Mouse (Mus musculus) right cerebral cortex, postnatal 36 days (tissue): ENCODE data around the gene Ak4.
"Not testable (repeated sequence)": the region's sequence is repeated elsewhere in the genome, so short reads cannot be mapped to it uniquely, and the experiment has no call there.

ENCODE experiments used
- DNase-seq, 2 experiments: peaks; one replicate each; pipeline ENCODE4 v3.0.0; 2022; ENCODE audit warnings: low spot score in 2 of 2, mixed read lengths in 1 of 2

Gene Ak4

DNA sequence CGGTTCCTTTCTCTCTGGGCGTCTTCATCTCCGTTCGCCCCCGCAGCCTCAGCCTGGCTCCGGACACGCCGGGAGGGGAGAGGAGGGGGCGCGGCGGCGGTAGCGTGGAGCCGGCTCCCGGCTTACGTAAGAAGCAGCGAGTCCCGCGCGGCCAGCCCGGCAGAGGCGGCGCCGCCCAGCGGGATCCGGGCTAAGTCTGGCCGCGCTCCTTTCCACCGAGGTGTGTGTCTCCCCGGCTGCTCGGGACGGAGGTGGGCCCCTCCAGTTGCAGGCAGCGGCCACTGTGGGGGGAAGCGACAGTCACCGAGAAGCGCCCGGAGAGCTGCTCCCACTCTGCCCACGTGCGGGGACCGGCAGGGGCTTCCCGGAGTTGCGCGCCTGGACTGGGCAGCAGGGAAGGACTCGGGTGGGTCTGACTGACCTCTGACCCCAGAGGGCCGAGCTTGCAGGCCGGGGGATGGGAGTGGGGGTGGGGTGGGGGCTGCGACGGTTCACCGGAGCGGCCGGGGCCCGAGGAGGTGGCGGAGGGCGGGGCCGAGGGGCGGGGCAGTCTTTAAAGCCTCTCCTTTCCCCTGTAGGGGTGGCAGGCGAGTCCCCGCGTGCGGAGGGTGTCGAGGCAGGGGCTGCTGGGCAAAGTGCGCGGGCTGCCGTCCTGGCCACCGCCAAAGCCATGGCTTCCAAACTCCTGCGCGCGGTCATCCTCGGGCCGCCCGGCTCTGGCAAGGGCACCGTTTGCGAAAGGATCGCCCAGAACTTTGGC lies at the start of gene Ak4:
Ak4 (plus strand) TSS at position 127 of the 760 bp plus-strand sequence.
- peak; percentile 54 to 59 for DNase-seq

DNA sequence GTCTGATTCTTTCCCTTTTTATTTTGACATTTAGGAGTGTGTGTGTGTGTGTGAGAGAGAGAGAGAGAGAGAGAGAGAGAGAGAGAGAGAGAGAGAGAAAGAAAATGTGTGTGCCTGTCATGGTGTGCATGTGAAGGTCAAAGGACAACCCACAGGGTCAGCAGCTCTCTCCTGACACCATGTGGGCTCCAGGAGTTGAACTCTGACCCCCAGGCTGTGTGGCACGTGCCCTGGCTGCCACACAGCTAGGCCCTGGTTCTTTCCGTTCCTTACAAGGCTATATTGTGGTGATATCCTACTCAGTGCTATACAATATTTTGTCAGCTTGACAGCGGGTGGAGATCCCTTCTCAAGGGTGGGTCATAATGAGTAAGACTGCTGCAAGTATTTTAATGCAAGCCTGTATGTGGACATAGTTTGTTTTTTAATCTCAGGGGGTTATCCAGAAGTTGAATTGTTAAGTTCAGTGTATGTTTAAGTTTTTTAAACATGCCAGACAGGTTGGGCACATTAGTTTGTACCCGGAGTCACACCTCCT lies 49.3 kb upstream of the Ak4 start:
- DNase-seq, result no peak

DNA sequence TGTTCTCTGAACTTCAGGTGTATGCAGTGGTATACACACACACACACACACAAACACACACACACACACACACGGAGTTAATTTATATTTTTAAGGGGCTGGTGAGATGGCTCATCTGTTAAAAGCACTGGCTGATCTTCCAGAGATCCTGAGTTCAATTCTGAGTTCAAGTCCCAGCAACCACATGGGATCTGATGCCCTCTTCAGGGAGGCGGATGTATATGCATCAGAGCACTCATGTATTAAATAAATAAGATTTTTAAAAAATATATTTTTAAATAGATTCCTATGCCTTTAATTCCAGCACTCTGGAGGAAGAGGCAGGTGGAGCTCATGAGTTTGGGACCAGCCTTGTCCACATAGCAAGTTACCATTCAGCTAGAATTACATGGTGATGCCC lies 46.8 kb upstream of the Ak4 start:
- DNase-seq, result no peak

DNA sequence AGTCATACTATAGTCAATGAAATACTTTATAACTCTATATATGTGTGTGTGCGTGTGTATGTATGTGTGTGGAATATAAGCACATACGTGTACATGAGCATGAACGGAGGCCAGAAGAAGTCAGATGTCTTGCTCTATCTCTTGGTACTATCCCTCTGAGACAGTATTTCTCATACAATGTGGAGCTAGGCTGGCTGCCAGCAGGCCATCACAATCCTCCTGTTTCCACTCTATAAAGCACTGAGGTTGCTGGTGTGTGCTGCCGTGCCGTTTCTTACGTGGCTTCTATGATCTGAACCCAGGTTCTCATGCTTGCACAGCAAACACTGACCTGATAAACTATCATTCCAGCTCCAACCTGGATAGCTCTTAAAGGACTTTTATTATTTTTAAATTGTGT lies 46.3 kb upstream of the Ak4 start:
- DNase-seq, result no peak

DNA sequence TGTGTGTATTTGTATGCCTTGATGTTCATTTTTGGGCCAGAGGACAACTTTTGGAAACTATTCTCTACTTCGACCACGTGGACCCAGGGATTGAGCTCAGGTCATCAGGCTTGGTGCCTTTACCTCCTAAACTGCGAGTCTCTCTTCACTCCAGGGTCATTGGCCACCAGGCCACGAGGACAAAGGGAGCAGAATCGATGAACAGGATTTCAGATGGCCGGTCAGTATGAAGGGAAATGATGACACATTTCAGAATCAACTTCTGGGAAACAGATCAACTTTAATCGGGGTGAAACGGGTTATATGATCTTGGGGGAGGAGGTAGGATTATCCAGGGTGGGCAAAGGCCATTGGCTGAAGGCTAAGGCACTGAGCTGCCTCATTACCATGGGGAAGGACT lies 45.0 kb upstream of the Ak4 start:
- no peak for DNase-seq

DNA sequence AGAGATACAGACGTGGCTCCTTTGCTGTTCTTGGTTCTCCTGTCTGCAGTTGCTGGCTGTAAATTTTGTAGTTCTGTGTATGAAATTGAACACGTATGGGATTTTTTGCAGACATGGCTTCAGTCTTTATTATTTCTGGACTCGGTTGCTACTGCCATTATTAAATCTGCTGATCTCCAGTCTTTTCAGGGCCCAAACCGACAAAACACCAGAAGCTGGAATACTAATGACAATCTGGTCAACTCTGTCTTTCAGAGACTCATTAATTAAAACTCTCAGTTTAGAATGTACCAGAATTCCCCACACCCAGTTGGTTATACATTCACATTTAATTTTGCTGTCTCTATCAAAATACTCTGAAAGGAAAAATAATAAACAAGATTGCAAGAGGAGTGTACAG lies 42.2 kb upstream of the Ak4 start:
- no peak for DNase-seq

DNA sequence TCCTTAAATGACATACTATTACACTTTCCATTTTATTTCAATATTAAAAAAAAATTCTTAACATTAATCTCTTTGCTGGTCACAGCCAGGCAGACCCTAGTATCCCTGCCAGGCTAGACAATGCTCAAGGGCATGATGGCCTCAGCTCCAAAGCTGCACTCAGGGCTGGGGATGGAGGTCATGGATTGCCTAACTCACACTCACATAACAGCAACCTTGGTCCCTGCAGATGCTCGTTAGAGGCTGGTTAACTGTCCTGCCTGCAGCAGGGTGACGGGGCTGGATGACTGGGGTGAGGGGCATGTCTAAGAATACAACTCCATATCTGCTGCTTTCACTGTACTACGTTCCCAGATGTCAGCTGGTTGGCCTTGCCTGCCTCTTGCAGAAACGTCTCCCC lies 40.8 kb upstream of the Ak4 start:
- no peak for DNase-seq

DNA sequence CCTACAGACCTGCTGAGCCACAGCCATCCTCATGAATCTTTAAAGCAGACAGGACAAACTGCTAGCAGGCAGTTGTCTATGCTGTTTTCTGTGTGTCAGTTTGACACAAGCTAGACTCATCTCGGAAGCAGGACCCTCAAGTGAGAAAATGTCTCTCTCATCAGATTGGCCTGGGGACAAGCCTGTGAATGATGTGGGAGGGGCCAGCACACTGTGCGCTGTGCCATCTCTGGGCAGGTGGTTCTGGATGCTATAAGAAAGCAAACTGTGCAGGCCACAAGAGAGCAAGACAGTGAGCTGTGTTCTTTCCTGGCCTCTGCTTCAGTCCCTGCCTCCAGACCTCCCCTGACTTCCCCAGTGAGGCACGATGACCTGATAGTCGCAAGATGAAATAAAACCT lies 40.3 kb upstream of the Ak4 start:
- no peak for DNase-seq

DNA sequence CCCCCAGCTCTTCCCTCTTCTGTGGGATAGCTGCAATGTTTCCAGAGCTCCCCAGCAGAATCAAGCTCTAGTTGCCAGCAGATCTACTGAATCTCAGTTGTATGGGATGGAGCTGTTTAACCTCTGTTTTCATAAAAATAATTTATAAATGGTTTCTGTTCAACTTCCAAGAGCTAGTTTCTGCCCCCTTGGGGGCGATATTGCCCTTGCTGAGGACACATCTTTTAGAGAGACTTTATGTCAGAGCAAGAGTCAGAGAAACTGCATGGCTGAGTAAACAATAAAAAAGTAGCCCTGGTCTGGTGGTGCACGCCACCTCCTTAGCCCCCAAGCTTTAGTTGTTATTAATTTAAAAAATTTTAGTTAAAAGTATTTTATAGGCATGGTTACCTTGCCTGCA lies 34.1 kb upstream of the Ak4 start:
- DNase-seq, result no peak

DNA sequence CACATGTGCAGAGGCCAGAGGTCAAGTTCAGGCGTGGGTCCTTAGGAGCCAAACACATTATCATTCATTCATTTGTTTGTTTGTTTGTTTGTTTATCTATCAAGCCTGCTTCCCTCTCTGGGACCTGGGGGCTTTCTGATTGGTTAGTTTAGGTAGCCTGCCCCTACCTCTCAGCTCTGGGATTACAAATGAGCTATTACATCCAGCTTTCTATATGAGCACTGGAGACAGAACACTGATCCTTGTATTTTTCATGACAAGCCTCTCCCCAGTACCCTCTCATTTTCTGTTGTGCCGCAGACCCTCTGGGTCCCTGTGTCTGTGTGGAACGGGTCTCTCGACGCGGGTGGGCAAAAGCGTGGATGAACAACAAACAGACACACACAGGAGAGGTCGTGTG lies 30.8 kb upstream of the Ak4 start:
- DNase-seq, result no peak

DNA sequence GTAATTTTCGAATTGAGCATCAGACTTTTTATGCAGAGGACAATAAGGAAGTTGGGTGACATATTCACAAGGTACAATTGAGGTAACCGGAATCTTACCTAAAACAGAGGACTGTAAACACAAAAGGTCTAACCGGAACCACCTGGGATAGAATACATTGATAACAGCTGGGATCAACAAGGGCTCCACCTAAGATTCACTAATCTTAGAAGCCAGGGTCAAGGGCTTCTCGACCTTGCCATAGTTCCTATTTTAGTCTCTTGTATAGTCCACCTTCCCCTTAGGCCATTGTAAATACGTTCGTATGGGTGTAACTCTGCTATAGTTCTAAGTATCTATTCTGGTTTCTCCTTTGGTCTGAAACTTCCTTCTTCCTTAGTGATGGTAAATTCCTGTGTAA lies 30.4 kb upstream of the Ak4 start:
- not testable (repeated sequence) for DNase-seq

DNA sequence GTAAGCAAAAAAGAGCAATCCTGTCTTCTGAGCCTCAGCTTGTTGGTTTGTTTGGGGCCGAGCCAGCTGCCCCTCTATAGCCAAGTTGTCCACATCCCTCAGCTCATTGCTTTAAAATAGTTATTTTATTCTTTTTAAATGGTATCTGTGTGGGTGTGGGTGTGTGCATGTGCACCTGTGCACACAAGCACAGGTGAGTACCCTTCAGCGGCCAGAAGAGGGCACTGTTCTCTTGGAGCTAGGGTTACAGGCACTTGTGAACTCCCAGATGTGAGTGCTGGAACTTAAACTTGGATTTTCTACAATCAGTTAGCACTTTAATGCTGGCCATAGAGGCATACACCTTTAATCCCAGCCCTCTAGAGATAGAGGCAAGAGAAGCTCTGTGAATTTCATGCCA lies 26.8 kb upstream of the Ak4 start:
- no peak for DNase-seq

DNA sequence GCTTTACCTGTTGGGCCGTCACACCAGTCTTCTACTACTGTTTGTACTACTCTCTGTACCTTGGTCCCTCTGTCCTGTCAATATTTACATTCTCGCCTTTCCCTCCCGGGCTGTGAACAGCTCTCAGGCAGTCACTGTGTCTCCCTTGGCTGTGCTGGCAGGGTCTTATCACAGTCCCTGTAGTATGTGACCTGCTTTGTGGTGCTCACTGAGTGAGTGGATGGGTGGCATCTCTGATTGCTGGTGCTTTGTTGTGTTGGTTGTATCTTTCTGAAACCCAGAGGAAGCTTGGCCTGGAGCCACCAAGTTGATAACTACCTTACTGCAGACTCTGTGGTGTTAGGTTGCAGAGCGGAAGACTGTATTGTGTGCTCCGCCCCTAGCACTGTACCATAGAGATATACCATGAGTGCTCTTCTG lies 25.8 kb upstream of the Ak4 start:
- DNase-seq, result no peak

DNA sequence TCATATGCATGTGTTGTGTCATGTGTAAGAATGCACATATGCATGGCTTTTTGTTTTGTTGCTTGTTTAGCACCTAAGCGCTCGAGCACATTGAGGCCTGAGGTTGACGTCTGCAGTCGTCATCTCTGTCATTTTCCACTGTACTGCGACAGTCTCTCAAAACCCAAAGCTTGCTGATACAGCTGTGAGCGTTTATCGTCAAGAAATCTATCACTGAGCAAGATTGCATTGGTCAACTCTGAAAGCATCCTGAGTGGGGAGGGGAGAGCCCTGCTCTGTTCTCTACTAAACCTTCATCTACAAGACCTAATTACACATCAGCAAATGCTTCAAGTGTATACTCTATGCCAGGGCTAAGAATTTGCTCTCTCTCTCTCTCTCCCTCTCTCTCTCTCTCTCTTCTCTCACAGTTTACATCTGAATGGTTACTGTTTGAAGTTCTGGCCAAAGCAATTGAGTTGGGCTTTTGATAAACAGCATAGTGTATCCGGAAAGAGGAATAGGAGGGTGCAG lies 24.0 kb upstream of the Ak4 start:
- DNase-seq, result no peak

DNA sequence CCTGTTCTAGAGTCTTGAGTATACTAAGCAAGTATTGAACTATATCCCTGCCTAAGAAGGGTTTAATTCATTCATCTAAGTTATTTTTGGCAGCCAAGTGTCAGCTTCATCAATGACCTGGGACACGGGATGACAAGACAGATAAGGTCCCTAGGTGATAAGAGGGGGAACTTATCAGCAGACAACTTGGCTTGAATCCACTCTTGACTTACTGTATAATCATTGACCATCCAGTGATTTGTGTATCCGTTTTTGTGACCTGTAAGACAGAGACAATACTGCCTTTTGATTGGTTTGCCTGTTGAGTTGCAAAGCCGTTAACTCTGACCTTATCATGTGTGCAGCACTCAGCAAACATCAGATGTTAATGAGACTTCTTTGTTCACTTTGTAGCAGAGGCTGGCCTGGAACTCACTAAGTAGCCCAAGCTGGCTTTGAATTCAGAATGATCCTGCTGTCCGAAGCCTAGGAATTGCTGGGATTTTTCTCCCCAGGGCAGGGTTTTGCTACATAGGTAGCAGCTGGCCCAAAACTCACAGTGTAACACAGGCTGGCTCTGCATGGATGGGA lies 19.0 kb upstream of the Ak4 start:
- no peak for DNase-seq

DNA sequence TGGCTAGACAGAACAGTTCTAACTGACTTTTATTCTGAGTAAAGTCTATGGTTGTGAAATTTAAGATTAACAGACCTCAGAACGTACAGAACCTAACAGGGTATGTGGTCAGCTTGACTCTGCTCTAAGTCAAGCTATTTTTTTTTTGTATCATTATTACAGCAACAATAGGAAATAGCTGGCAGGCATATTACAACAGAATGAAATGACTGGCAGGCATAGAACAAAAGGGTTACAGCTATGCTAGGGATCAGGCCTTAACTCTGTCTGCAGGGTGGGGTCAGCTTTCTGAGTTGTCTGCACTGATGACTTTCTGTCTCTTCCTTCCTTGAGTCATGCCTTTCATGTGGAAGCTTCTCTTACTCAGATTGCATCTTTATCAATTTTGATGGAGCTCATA lies 17.1 kb upstream of the Ak4 start:
- no peak for DNase-seq

DNA sequence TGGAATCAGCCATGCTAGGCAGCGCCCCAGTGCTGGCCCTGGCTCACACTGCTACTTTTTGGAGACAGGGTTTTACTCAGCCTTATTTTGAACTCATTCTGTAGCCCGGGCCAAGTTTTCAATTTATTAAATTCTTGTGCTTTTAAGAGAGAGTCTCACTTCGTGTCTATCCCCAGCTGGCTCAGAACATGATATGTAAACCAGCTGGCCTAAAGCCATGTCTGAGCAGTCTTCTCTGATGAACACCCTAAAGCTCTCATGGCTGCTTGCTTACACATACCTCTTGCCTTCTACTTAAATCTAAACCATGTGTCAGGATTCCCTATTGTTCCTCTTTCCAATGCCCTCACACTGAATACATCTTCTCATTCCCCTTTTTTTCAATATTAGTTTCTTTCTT lies 14.2 kb upstream of the Ak4 start:
- no peak for DNase-seq

DNA sequence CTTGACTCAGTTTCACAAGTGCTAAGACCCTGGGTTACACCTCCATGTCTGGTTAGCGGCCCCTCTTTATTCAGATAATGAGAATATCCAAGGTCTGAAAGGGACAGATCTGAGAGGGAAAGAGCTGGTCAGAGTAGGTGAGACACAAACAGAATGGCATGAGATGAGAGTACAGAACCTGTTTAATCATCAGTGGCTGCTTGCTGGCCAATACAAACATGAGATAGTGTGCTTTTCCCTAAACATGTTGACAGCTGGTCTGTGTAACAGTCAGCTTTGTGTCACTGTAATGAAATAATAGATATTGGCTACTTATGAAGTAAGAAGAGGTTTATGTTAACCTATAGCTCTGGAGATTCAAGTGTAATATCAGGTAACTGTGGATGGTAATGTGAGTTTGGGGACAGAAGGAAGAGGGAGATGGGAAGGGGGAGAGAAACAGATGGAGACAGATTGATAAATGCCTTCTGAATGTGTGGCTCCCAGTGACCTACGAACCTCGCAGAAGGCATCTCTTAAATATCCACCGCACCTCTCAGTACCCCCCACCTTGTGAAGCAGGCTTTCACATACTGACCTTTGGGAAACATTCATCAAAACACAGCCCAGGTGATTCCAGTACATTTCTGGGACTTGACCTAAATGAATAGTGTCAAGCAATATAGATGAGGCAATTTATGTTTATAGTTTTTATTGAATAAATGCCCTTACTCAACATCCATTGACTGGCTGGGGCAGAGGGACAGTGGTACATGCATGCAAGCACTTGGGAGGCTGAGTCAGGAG lies 12.5 kb upstream of the Ak4 start:
- DNase-seq, result no peak

DNA sequence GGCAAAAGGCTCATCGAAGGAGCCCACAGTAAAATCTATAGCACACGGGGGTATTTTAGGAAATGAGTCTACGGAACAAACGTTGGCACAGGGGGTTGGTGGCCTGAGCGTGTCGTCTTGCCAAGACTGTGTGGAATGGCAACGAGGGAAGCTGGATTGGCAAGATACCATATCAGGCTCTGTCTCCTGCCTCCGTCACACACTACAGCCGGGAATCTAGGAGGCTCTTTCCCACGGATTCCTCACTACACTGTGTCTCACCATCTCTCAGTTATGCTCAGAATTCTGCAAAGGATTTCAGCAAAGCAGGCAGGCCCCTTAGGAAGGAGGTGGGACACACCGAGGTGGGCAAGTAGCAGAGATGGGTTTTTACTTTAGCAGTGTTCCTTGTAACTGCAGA lies 2.1 kb upstream of the Ak4 start:
- no peak for DNase-seq

DNA sequence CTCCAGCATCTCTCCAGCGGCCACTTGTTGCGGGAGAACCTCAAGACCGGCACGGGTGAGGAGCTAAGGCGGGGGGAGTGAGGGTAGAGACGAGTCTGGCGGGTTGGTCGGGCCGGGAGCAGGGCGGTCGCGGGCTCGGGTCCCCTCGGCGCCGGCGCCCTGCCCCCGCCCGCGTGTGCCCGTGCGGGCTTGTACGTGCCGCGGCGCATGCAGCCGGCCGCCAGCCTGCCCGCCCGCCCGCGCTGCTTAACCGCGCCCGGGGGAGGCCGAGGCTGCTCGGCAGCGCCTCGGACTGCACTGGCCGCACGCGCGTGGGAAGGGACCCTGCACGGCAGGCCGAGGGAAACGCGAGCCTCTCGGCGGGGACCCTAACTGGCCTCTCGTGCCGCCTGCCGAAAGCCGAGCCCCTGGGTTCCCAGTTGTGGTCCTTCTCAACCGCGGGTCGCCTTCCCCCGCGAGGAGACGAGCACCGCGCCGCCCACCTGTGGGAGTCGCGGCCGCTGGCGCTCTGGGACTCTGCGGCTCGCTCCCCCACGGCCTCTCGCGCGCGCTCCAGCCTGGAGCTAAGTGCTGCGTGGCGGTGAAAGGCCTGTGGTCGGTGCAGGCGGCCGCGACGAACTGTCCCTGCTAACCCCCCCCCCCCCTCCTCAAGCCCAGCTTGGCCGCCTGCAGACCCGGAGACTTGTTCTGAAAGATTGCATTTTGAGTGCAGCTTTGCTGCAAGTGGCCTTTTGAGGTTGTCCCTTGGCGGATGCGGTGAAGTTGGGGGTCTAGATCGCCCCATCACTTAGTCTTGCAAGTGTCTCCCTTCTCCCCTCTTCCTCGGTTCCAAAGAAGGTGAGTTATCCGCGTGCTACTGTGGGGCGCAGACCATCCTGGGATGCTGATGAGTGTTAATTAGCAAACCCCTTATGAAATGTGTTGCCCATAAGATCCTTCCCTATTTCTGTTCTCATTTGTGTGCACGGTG lies 1.1 kb downstream of the Ak4 start:
- DNase-seq, result no peak

DNA sequence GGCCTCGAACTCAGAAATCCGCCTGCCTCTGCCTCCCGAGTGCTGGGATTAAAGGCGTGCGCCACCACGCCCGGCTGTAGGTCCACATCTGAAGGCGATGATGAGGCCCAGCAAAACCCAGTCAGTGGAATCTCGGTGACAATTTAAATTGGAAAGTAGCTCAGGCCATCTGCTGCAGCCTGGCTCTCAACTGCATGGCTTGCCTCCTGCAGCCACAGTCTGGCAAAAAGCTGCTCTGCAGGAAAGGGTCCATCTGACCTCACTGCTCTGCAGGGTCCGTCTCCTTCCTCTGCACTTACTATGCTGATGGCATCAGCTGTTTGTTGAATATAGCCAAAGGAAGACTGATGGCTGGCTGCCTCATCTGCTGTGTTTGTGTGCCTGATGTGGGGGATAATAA lies 3.9 kb downstream of the Ak4 start:
- DNase-seq, result no peak
